25 mouse cellular contexts compared by ENCODE assay signal in the genomic region with DNA sequence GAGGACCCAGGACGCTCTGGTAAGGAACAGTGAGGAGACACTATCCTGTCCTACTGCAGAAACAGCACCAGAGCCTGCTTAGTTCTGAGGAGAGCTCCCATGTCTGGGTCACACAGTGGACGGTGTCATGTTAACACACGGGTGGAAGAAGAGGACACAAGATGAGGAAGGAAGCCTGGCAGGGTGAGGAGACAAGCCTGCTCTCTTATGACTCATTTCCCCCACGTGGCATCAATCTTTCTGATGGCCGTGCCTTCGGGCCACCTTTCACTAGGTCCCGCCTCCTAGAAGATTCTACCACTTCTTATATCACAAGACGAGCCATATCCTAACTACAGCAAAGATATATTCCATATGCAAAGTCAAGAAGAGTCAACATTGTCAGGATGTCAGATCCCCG. TPM values are rescaled to one million over a fixed set of nuclear protein-coding genes. Genes with fewer than 3 reads are reported as not detected.
DNase-seq lines count a peak whose midpoint lies in the region; ATAC-seq and TF ChIP-seq lines count a peak whose summit lies in the region.
"Had no signal": no experiment of that assay in that cellular context is flagged by ENCODE, and none has a peak within 500 bp of the region (broad histone marks: within the 10 kb centered on the region; RNA-seq: fewer than 3 reads in every experiment).

No protein-coding gene starts in this region.

- no peak overlapping the region for H3K27ac ChIP-seq in CH12.LX (ENCODE audit: insufficient read depth, low read depth)
- H3K27ac ChIP-seq in liver, postnatal 0 days (ENCODE audit: low read depth): no peak overlapping the region
- H3K27ac ChIP-seq: embryonic facial prominence, embryonic 10.5 days; forebrain, embryonic 13.5 days; heart, embryonic 10.5 days; hindbrain, embryonic 12.5 days had no signal

- peaks cover 2 to 6% of the 10 kb centered on the region in 2 experiments; a peak in 3 of 4 replicates for H3K4me1 ChIP-seq in CH12.LX (ENCODE audit: control insufficient read depth in 1 of 2, insufficient read depth in 2 of 2)
- no peaks in the 10 kb centered on the region; the same call in 1 of the 2 replicates for H3K4me1 ChIP-seq in liver, postnatal 0 days (ENCODE audit: insufficient read depth)
- H3K4me1 ChIP-seq: embryonic facial prominence, embryonic 10.5 days; forebrain, embryonic 13.5 days; hindbrain, embryonic 12.5 days had no signal

- peak overlapping the region; percentile 16; the same call in 1 of the 2 replicates for H3K4me2 ChIP-seq in CH12.LX (ENCODE audit: insufficient read depth, low read depth, poor library complexity, severe bottlenecking)
- H3K4me2 ChIP-seq in liver, postnatal 0 days (ENCODE audit: low read depth, low read length): no peak overlapping the region
- H3K4me2 ChIP-seq: forebrain, embryonic 13.5 days; hindbrain, embryonic 12.5 days had no signal

- H3K79me2 ChIP-seq in CH12.LX (replicated peaks; ENCODE audit: control insufficient read depth, extremely low read depth, insufficient read depth, poor library complexity, severe bottlenecking): no peaks in the 10 kb centered on the region

- H3K9ac ChIP-seq in CH12.LX (ENCODE audit: insufficient read depth, low read depth): no peak overlapping the region
- no peak overlapping the region for H3K9ac ChIP-seq in liver, postnatal 0 days (replicated peaks)
- H3K9ac ChIP-seq: forebrain, embryonic 13.5 days; forebrain, postnatal 0 days; hindbrain, embryonic 12.5 days had no signal

- ATAC-seq in megakaryocyte progenitor cell, adult 5-6 weeks (replicated peaks; ENCODE audit: poor library complexity): peak; percentile 46
- no peak for ATAC-seq in frontal cortex, adult (ENCODE audit: low TSS enrichment)
- no peak for ATAC-seq in liver, postnatal 0 days
- ATAC-seq: CD4-positive, CD25-positive, alpha-beta regulatory T cell, adult 4 months; forebrain, embryonic 13.5 days; forebrain, postnatal 0 days; hindbrain, embryonic 16.5 days; inflammation-experienced regulatory T-cells, adult 6 months; intestine, postnatal 0 days had no signal

- H3K36me3 ChIP-seq in CH12.LX (replicated peaks in 1 of 2; ENCODE audit: control insufficient read depth in 1 of 2, insufficient read depth in 1 of 2, low read length in 1 of 2): no peaks in the 10 kb centered on the region
- no peaks in the 10 kb centered on the region for H3K36me3 ChIP-seq in liver, postnatal 0 days (replicated peaks; ENCODE audit: insufficient read depth, low read length)
- H3K36me3 ChIP-seq: embryonic facial prominence, embryonic 10.5 days; heart, embryonic 10.5 days; hindbrain, embryonic 12.5 days had no signal

- H3K4me3 ChIP-seq in CH12.LX (replicated peaks in 1 of 3; ENCODE audit: low read depth in 2 of 3, low read length in 2 of 3, poor library complexity in 1 of 3): no peak overlapping the region
- no peak overlapping the region for H3K4me3 ChIP-seq in liver, postnatal 0 days (ENCODE audit: low read depth, low read length)
- H3K4me3 ChIP-seq: embryonic facial prominence, embryonic 10.5 days; forebrain, embryonic 13.5 days; heart, embryonic 10.5 days; hindbrain, embryonic 12.5 days had no signal

- no peak for TF ChIP-seq POLR2A in CH12.LX (IDR thresholded peaks at IDR 0.05; ENCODE audit: low read depth, low read length)

- in situ Hi-C loops in CH12.LX (cut with MboI; ENCODE audit: low pct_ligation_motif_present, low pct_unique_long_range_greater_than_20kb, low sequenced_read_pairs): no loop called here

- DNase-seq in 416B (ENCODE audit: low read depth) (peak; percentile 79), CH12.LX (ENCODE audit: extremely low read depth) (no peak)
- DNase-seq in c-Kit-positive CD71-negative TER-119-negative erythroid progenitor cells, embryonic 14.5 days (ENCODE audit: low read depth): peak; percentile 2
- no peak for DNase-seq in liver, postnatal 0 days
- DNase-seq in thymus, postnatal 36 days: no peak
- DNase-seq: adrenal gland, adult 8-10 months; adrenal gland, postnatal 36 days; B cell, adult 2 months; cerebellum, adult 11-12 months; cerebellum, adult 9-10 months; cerebellum, postnatal 25 days; forebrain, postnatal 0 days; gastrocnemius, postnatal 10 days; heart, postnatal 10 days; heart, postnatal 4 days had no signal

- no peak for TF ChIP-seq RAD21 in CH12.LX (IDR thresholded peaks at IDR 0.05; ENCODE audit: low read depth, low read length)

- TF ChIP-seq CTCF in CH12.LX (conservative IDR thresholded peaks at IDR 0.05 in 1 of 2, IDR thresholded peaks at IDR 0.05 in 1 of 2; ENCODE audit: low read depth in 2 of 2, low read length in 2 of 2): no peak
- TF ChIP-seq CTCF in liver, postnatal 0 days (IDR thresholded peaks at IDR 0.05; ENCODE audit: low read depth): no peak

- 39% methylated on average over 9 of the region's 9 CpGs for WGBS in liver, postnatal 0 days (ENCODE audit: insufficient replicate concordance)

- H3K27me3 ChIP-seq in CH12.LX (replicated peaks): peaks cover 8% of the 10 kb centered on the region
- H3K27me3 ChIP-seq in liver, postnatal 0 days (ENCODE audit: insufficient read depth, low read length): no peaks in the 10 kb centered on the region
- H3K27me3 ChIP-seq: forebrain, embryonic 13.5 days; hindbrain, embryonic 12.5 days had no signal

- no peak for TF ChIP-seq EP300 in CH12.LX (IDR thresholded peaks at IDR 0.05; ENCODE audit: low read length)
- no peak for TF ChIP-seq EP300 in liver, postnatal 0 days (IDR thresholded peaks at IDR 0.05; ENCODE audit: low read depth)

- H3K9me3 ChIP-seq in CH12.LX (replicated peaks; ENCODE audit: low read length): no peaks in the 10 kb centered on the region
- no peaks in the 10 kb centered on the region for H3K9me3 ChIP-seq in liver, postnatal 0 days (ENCODE audit: low read length)
- H3K9me3 ChIP-seq: embryonic facial prominence, embryonic 10.5 days; forebrain, embryonic 13.5 days; heart, embryonic 10.5 days; hindbrain, embryonic 12.5 days had no signal

- dilution Hi-C loops in CH12.LX (cut with MboI; ENCODE audit: extremely low pct_ligation_motif_present, extremely low pct_unique_long_range_greater_than_20kb, low sequenced_read_pairs): no loop called here

TF ChIP-seq in CH12.LX, 34 proteins besides CTCF, POLR2A, EP300 and RAD21:
- no peak for TF ChIP-seq ELF1 (IDR thresholded peaks at IDR 0.05; ENCODE audit: low read depth, low read length)
- TF ChIP-seq MXI1 (IDR thresholded peaks at IDR 0.05; ENCODE audit: low read depth, low read length): no peak
- TF ChIP-seq IRF4 (IDR thresholded peaks at IDR 0.05; ENCODE audit: low read depth, low read length): no peak
- TF ChIP-seq ETS1 (conservative IDR thresholded peaks at IDR 0.05; ENCODE audit: low read depth, low read length): no peak
- TF ChIP-seq TCF12 (IDR thresholded peaks at IDR 0.05; ENCODE audit: low read depth, low read length): no peak
- no peak for TF ChIP-seq BHLHE40 (IDR thresholded peaks at IDR 0.05; ENCODE audit: low read depth, low read length)
- TF ChIP-seq MYC (IDR thresholded peaks at IDR 0.05; ENCODE audit: low read depth, low read length): no peak
- no peak for TF ChIP-seq PAX5 (IDR thresholded peaks at IDR 0.05; ENCODE audit: low read length)
- TF ChIP-seq USF1 (IDR thresholded peaks at IDR 0.05; ENCODE audit: low read depth, low read length): no peak
- no peak for TF ChIP-seq MAZ (IDR thresholded peaks at IDR 0.05; ENCODE audit: low read depth, low read length)
- no peak for TF ChIP-seq JUND (conservative IDR thresholded peaks at IDR 0.05; ENCODE audit: low read depth, low read length)

RNA-seq across cellular contexts. Expression of a gene that starts 40.7 kb away (rescaled TPM):
- total RNA-seq in CH12.LX (2012; rRNA removed) (0.08 TPM in 1 of 2 replicates, not detected in the other), CH12.LX (2014; rRNA removed) (not detected in 2 replicates)
- not detected in 2 replicates for polyA plus RNA-seq in CH12.LX (2012; ENCODE audit: insufficient read length, low read depth)
- 0.44 TPM in 2 replicates for total RNA-seq in megakaryocyte progenitor cell, adult 5-6 weeks (2015)
- 0.71 and 0.74 TPM in 2 replicates for total RNA-seq in megakaryocyte progenitor cell, adult 5-6 weeks (2017)
- 8.6 and 9.1 TPM in 2 replicates for polyA plus RNA-seq in liver, postnatal 0 days (2015; fragmentation: Nextera tagmentation; extraction: Ambion mirVana)

Comparison
In these comparisons a context has a peak if more than half of its experiments do, and no peak if none do; other contexts are left out.
1. DNase-seq: peak in 416B (single experiment) and c-Kit-positive CD71-negative TER-119-negative erythroid progenitor cells, embryonic 14.5 days (single experiment); none in CH12.LX (single experiment), liver, postnatal 0 days (single experiment) and thymus, postnatal 36 days (0 of 2).